Mouse (Mus musculus): ENCODE results near the gene Tnfaip8l1. TPM values are rescaled to one million over a fixed set of nuclear protein-coding genes. Genes with fewer than 3 reads are reported as not detected.

Tnfaip8l1 gene
- polyA plus RNA-seq (2015; fragmentation: Illumina TruSeq; extraction: RNeasy Lipid Tissue Mini Kit (QIAGEN cat#74804); ENCODE audit: insufficient read depth, low read depth, low replicate concordance): 0.44 TPM

GRCm38 (mm10) chr17:56162231-56162774 is at the start of gene Tnfaip8l1:
TSS of gene Tnfaip8l1 (plus strand) at chr17:56162477.

GRCm38 (mm10) chr17:56117251-56117710 is 45.0 kb upstream of the Tnfaip8l1 start, which contains the start of gene Plin5:
TSS of gene Plin5 (minus strand) at chr17:56117596.

GRCm38 (mm10) chr17:56121826-56122225 is 40.5 kb upstream of the Tnfaip8l1 start, which contains the start of gene Lrg1:
TSS of gene Lrg1 (minus strand) at chr17:56122001.

GRCm38 (mm10) chr17:56139858-56140595 is 22.2 kb upstream of the Tnfaip8l1 start, which contains the start of gene Sema6b:
TSS of gene Sema6b (minus strand) at chr17:56140343.

GRCm38 (mm10) chr17:56183658-56184103 is 21.4 kb downstream of the Tnfaip8l1 start, which contains the start of gene Mydgf:
TSS of gene Mydgf (minus strand) at chr17:56183920.

GRCm38 (mm10) chr17:56218377-56219191 is 56.3 kb downstream of the Tnfaip8l1 start, which contains the start of gene Dpp9:
TSS of gene Dpp9 (minus strand) at chr17:56218905.

Other genes with a start within 250 kb of the Tnfaip8l1 start
- gene Zfp119b, start 213.0 kb upstream of the Tnfaip8l1 start, polyA plus RNA-seq (2015; fragmentation: Illumina TruSeq; extraction: RNeasy Lipid Tissue Mini Kit (QIAGEN cat#74804); ENCODE audit: insufficient read depth, low read depth, low replicate concordance): 1.7 TPM
- 1.3 TPM for gene Ebi3, start 209.8 kb upstream of the Tnfaip8l1 start, polyA plus RNA-seq (2015; fragmentation: Illumina TruSeq; extraction: RNeasy Lipid Tissue Mini Kit (QIAGEN cat#74804); ENCODE audit: insufficient read depth, low read depth, low replicate concordance)
- gene Yju2, start 203.4 kb upstream of the Tnfaip8l1 start, polyA plus RNA-seq (2015; fragmentation: Illumina TruSeq; extraction: RNeasy Lipid Tissue Mini Kit (QIAGEN cat#74804); ENCODE audit: insufficient read depth, low read depth, low replicate concordance): 2.3 TPM
- gene Shd, start 192.0 kb upstream of the Tnfaip8l1 start, polyA plus RNA-seq (2015; fragmentation: Illumina TruSeq; extraction: RNeasy Lipid Tissue Mini Kit (QIAGEN cat#74804); ENCODE audit: insufficient read depth, low read depth, low replicate concordance): not detected
- gene Fsd1, start 176.0 kb upstream of the Tnfaip8l1 start, polyA plus RNA-seq (2015; fragmentation: Illumina TruSeq; extraction: RNeasy Lipid Tissue Mini Kit (QIAGEN cat#74804); ENCODE audit: insufficient read depth, low read depth, low replicate concordance): not detected
- 20.6 TPM for gene Stap2, start 156.9 kb upstream of the Tnfaip8l1 start, polyA plus RNA-seq (2015; fragmentation: Illumina TruSeq; extraction: RNeasy Lipid Tissue Mini Kit (QIAGEN cat#74804); ENCODE audit: insufficient read depth, low read depth, low replicate concordance)
- gene Mpnd, start 156.8 kb upstream of the Tnfaip8l1 start, polyA plus RNA-seq (2015; fragmentation: Illumina TruSeq; extraction: RNeasy Lipid Tissue Mini Kit (QIAGEN cat#74804); ENCODE audit: insufficient read depth, low read depth, low replicate concordance): 24.6 TPM
- 16.3 TPM for gene Sh3gl1, start 125.8 kb upstream of the Tnfaip8l1 start, polyA plus RNA-seq (2015; fragmentation: Illumina TruSeq; extraction: RNeasy Lipid Tissue Mini Kit (QIAGEN cat#74804); ENCODE audit: insufficient read depth, low read depth, low replicate concordance)
- gene Chaf1a, start 122.0 kb upstream of the Tnfaip8l1 start, polyA plus RNA-seq (2015; fragmentation: Illumina TruSeq; extraction: RNeasy Lipid Tissue Mini Kit (QIAGEN cat#74804); ENCODE audit: insufficient read depth, low read depth, low replicate concordance): 0.18 TPM
- gene Ubxn6, start 87.4 kb upstream of the Tnfaip8l1 start, polyA plus RNA-seq (2015; fragmentation: Illumina TruSeq; extraction: RNeasy Lipid Tissue Mini Kit (QIAGEN cat#74804); ENCODE audit: insufficient read depth, low read depth, low replicate concordance): 13.3 TPM
- gene Hdgfl2, start 82.8 kb upstream of the Tnfaip8l1 start, polyA plus RNA-seq (2015; fragmentation: Illumina TruSeq; extraction: RNeasy Lipid Tissue Mini Kit (QIAGEN cat#74804); ENCODE audit: insufficient read depth, low read depth, low replicate concordance): 60.5 TPM
- gene Plin4, start 52.7 kb upstream of the Tnfaip8l1 start, polyA plus RNA-seq (2015; fragmentation: Illumina TruSeq; extraction: RNeasy Lipid Tissue Mini Kit (QIAGEN cat#74804); ENCODE audit: insufficient read depth, low read depth, low replicate concordance): 5.1 TPM
- not detected for gene Plin5, start 44.9 kb upstream of the Tnfaip8l1 start, polyA plus RNA-seq (2015; fragmentation: Illumina TruSeq; extraction: RNeasy Lipid Tissue Mini Kit (QIAGEN cat#74804); ENCODE audit: insufficient read depth, low read depth, low replicate concordance)
- 8.8 TPM for gene Lrg1, start 40.5 kb upstream of the Tnfaip8l1 start, polyA plus RNA-seq (2015; fragmentation: Illumina TruSeq; extraction: RNeasy Lipid Tissue Mini Kit (QIAGEN cat#74804); ENCODE audit: insufficient read depth, low read depth, low replicate concordance)
- gene Sema6b, start 22.1 kb upstream of the Tnfaip8l1 start, polyA plus RNA-seq (2015; fragmentation: Illumina TruSeq; extraction: RNeasy Lipid Tissue Mini Kit (QIAGEN cat#74804); ENCODE audit: insufficient read depth, low read depth, low replicate concordance): 3.3 TPM
- 25.8 TPM for gene Mydgf, start 21.4 kb downstream of the Tnfaip8l1 start, polyA plus RNA-seq (2015; fragmentation: Illumina TruSeq; extraction: RNeasy Lipid Tissue Mini Kit (QIAGEN cat#74804); ENCODE audit: insufficient read depth, low read depth, low replicate concordance)
- 13.7 TPM for gene Dpp9, start 56.4 kb downstream of the Tnfaip8l1 start, polyA plus RNA-seq (2015; fragmentation: Illumina TruSeq; extraction: RNeasy Lipid Tissue Mini Kit (QIAGEN cat#74804); ENCODE audit: insufficient read depth, low read depth, low replicate concordance)
- 6.3 TPM for gene Fem1a, start 94.3 kb downstream of the Tnfaip8l1 start, polyA plus RNA-seq (2015; fragmentation: Illumina TruSeq; extraction: RNeasy Lipid Tissue Mini Kit (QIAGEN cat#74804); ENCODE audit: insufficient read depth, low read depth, low replicate concordance)
- 3.3 TPM for gene Ticam1, start 114.3 kb downstream of the Tnfaip8l1 start, polyA plus RNA-seq (2015; fragmentation: Illumina TruSeq; extraction: RNeasy Lipid Tissue Mini Kit (QIAGEN cat#74804); ENCODE audit: insufficient read depth, low read depth, low replicate concordance)
- 7.7 TPM for gene Plin3, start 130.4 kb downstream of the Tnfaip8l1 start, polyA plus RNA-seq (2015; fragmentation: Illumina TruSeq; extraction: RNeasy Lipid Tissue Mini Kit (QIAGEN cat#74804); ENCODE audit: insufficient read depth, low read depth, low replicate concordance)
- gene Arrdc5, start 137.8 kb downstream of the Tnfaip8l1 start, polyA plus RNA-seq (2015; fragmentation: Illumina TruSeq; extraction: RNeasy Lipid Tissue Mini Kit (QIAGEN cat#74804); ENCODE audit: insufficient read depth, low read depth, low replicate concordance): not detected
- gene Uhrf1, start 140.8 kb downstream of the Tnfaip8l1 start, polyA plus RNA-seq (2015; fragmentation: Illumina TruSeq; extraction: RNeasy Lipid Tissue Mini Kit (QIAGEN cat#74804); ENCODE audit: insufficient read depth, low read depth, low replicate concordance): 0.39 TPM
- gene Kdm4b, start 163.6 kb downstream of the Tnfaip8l1 start, polyA plus RNA-seq (2015; fragmentation: Illumina TruSeq; extraction: RNeasy Lipid Tissue Mini Kit (QIAGEN cat#74804); ENCODE audit: insufficient read depth, low read depth, low replicate concordance): 7.8 TPM